ENCODE assay signal across 11 mouse cellular contexts in the genomic region with DNA sequence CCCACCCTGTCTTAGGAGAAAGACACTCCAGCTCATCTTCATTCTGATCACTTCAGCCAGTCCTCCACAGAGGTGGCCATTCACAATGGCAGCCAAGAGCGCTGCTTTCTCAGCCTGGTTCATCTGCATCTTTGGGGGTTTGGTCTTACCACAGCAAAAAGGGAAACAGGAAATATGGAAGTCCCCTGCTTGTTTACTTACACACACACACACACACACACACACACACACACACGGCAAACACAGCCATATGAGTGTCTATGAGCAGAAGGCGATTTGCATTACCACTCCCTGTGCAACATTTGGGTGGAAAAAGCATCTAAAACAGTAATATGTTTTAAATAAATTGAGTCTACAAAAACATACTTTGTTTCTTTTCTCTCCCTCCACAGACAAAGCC. TPM values are rescaled to one million over a fixed set of nuclear protein-coding genes. Genes with fewer than 3 reads are reported as not detected.
DNase-seq lines count a peak whose midpoint lies in the region; ATAC-seq lines count a peak whose summit lies in the region.
"Had no signal": no experiment of that assay in that cellular context is flagged by ENCODE, and none has a peak within 500 bp of the region (broad histone marks: within the 10 kb centered on the region; RNA-seq: fewer than 3 reads in every experiment).

No protein-coding gene starts in this region.

- intact Hi-C loops in heart, postnatal 36 days (cut with DNase I): no loop called here

- no peaks in the 10 kb centered on the region for H3K9me3 ChIP-seq in heart, embryonic 15.5 days (replicated peaks)
- H3K9me3 ChIP-seq in intestine, embryonic 15.5 days: no peaks in the 10 kb centered on the region
- no peaks in the 10 kb centered on the region for H3K9me3 ChIP-seq in stomach, embryonic 16.5 days (replicated peaks; ENCODE audit: control insufficient read depth, low read length)
- H3K9me3 ChIP-seq: embryonic facial prominence, embryonic 12.5 days; limb, embryonic 15.5 days; stomach, embryonic 15.5 days had no signal

- no peak overlapping the region for H3K4me3 ChIP-seq in heart, embryonic 15.5 days
- no peak overlapping the region for H3K4me3 ChIP-seq in intestine, embryonic 15.5 days (replicated peaks)
- H3K4me3 ChIP-seq in stomach, embryonic 16.5 days (replicated peaks; ENCODE audit: low read length): no peak overlapping the region
- H3K4me3 ChIP-seq: embryonic facial prominence, embryonic 12.5 days; limb, embryonic 15.5 days; stomach, embryonic 15.5 days had no signal

- no peak overlapping the region for H3K4me2 ChIP-seq in heart, embryonic 15.5 days
- no peak overlapping the region for H3K4me2 ChIP-seq in intestine, embryonic 15.5 days (replicated peaks)
- no peak overlapping the region for H3K4me2 ChIP-seq in stomach, embryonic 16.5 days (ENCODE audit: low read depth, low read length)
- H3K4me2 ChIP-seq: embryonic facial prominence, embryonic 12.5 days; limb, embryonic 15.5 days; stomach, embryonic 15.5 days had no signal

- peaks cover 78% of the 10 kb centered on the region for H3K4me1 ChIP-seq in heart, embryonic 15.5 days (replicated peaks)
- peaks cover 32% of the 10 kb centered on the region for H3K4me1 ChIP-seq in intestine, embryonic 15.5 days (replicated peaks)
- H3K4me1 ChIP-seq in stomach, embryonic 16.5 days (ENCODE audit: control insufficient read depth, insufficient read depth, low read length): peaks cover 38% of the 10 kb centered on the region

- peak overlapping the region; percentile 84 for H3K27ac ChIP-seq in heart, embryonic 15.5 days
- H3K27ac ChIP-seq in intestine, embryonic 15.5 days: peak overlapping the region; percentile 32; the same call in 1 of the 2 replicates
- H3K27ac ChIP-seq in stomach, embryonic 16.5 days (ENCODE audit: low read length): peak overlapping the region; percentile 17; the same call in 1 of the 2 replicates
- H3K27ac ChIP-seq: embryonic facial prominence, embryonic 12.5 days; limb, embryonic 15.5 days had no signal

- DNase-seq in heart, postnatal 36 days: no peak
- DNase-seq in right cerebral cortex, postnatal 4 days: peak; percentile 16
- no peak for DNase-seq in right cerebral cortex, adult 18-20 months
- DNase-seq in urinary bladder, postnatal 25 days (ENCODE audit: low spot score): no peak
- DNase-seq in adipocyte (ENCODE audit: low spot score): no peak

- no peaks in the 10 kb centered on the region for H3K27me3 ChIP-seq in heart, embryonic 15.5 days
- no peaks in the 10 kb centered on the region for H3K27me3 ChIP-seq in intestine, embryonic 15.5 days (replicated peaks)
- H3K27me3 ChIP-seq in stomach, embryonic 16.5 days (ENCODE audit: control insufficient read depth, insufficient read depth, low read length): no peaks in the 10 kb centered on the region
- H3K27me3 ChIP-seq: embryonic facial prominence, embryonic 12.5 days; limb, embryonic 15.5 days; stomach, embryonic 15.5 days had no signal

- peaks cover 4% of the 10 kb centered on the region; the same call in 1 of the 2 replicates for H3K36me3 ChIP-seq in heart, embryonic 15.5 days
- no peaks in the 10 kb centered on the region for H3K36me3 ChIP-seq in intestine, embryonic 15.5 days
- 0 out of 2 replicates have a peak, but pooled peaks cover 5% of the 10 kb centered on the region for H3K36me3 ChIP-seq in stomach, embryonic 16.5 days (ENCODE audit: control insufficient read depth, insufficient read depth, low read length)
- H3K36me3 ChIP-seq: stomach, embryonic 15.5 days had no signal

- H3K9ac ChIP-seq in heart, embryonic 15.5 days: no peak overlapping the region
- no peak overlapping the region for H3K9ac ChIP-seq in intestine, embryonic 15.5 days
- no peak overlapping the region for H3K9ac ChIP-seq in stomach, embryonic 16.5 days (ENCODE audit: low read length)
- H3K9ac ChIP-seq: embryonic facial prominence, embryonic 12.5 days; limb, embryonic 15.5 days; stomach, embryonic 15.5 days had no signal

- no peak for ATAC-seq in heart, embryonic 15.5 days (replicated peaks; ENCODE audit: insufficient number of reproducible peaks, insufficient read depth, low FRiP score, low read depth)
- ATAC-seq in intestine, embryonic 15.5 days: no peak
- no peak for ATAC-seq in stomach, embryonic 16.5 days (ENCODE audit: insufficient read depth, low FRiP score)

- WGBS in heart, embryonic 15.5 days: 74% methylated on average over 3 of the region's 3 CpGs
- 64% methylated on average over 3 of the region's 3 CpGs for WGBS in intestine, embryonic 15.5 days
- 67% methylated on average over 3 of the region's 3 CpGs for WGBS in stomach, embryonic 16.5 days

RNA-seq across cellular contexts. Expression of a gene that starts 32.3 kb away (rescaled TPM):
- 252 and 254 TPM in 2 replicates for polyA plus RNA-seq in heart, embryonic 15.5 days (2015; fragmentation: Nextera tagmentation; extraction: Ambion mirVana)
- total RNA-seq in heart, postnatal 36 days (2021): 100 to 1,000 TPM; 241 to 254 TPM
- 126 and 135 TPM in 2 replicates for polyA plus RNA-seq in intestine, embryonic 15.5 days (2015; fragmentation: Nextera tagmentation; extraction: Ambion mirVana)
- 136 and 141 TPM in 2 replicates for polyA plus RNA-seq in stomach, embryonic 16.5 days (2015; fragmentation: Nextera tagmentation; extraction: Ambion mirVana)

Comparison
In these comparisons a context has a peak if more than half of its experiments do, and no peak if none do; other contexts are left out.
1. H3K27ac ChIP-seq: peak in every context shown above with its lines; median percentile 84 in heart, embryonic 15.5 days; 32 in intestine, embryonic 15.5 days; 17 in stomach, embryonic 16.5 days.